Comparison of ENCODE assay signal across 9 mouse cellular contexts in the genomic region with DNA sequence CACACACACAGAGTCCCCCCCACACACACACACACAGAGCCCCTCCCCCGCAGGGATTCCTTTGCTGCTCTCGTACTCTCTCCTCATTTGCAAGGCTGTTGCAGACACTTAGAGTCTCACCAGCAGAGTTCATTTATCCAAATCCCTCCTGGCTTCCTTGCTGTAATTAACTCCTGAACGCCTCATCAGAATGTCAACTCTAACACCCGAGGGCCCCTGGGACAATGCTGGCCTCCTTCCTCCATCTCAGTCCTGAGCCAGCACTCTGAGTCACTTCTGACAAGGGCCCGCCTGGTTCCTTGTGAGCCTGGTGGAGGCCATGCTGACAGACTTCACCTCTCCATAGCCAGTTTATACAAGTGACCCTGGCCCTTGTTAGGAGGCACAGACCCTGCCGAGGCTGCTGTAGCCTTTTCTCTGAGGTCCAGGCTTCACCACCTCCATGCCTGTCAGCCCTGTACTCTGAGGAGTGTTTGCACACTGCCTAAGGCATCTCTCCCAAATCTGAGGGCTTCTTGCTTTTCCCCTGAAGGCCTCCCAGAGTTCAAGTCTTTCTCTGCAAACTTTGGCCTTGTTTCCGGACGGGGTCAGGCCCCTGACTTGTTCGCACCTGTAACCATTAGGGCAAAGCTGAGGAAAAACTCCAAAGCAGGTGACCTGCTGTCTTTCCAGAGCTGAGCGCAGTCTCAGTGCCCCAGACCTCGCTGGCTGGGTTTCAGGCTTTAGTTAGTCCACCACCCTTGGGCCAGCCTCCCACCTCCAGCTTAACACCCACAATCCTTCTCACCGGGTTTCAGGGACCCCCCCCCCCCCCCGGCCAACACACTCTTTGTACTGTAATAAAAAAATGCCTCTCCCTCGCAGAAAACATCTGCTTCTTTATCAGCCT. TPM values are rescaled to one million over a fixed set of nuclear protein-coding genes. Genes with fewer than 3 reads are reported as not detected.
DNase-seq lines count a peak whose midpoint lies in the region; ATAC-seq and TF ChIP-seq lines count a peak whose summit lies in the region.
"Had no signal": no experiment of that assay in that cellular context is flagged by ENCODE, and none has a peak within 500 bp of the region (broad histone marks: within the 10 kb centered on the region; RNA-seq: fewer than 3 reads in every experiment).

No protein-coding gene starts in this region.

- H3K36me3 ChIP-seq in forebrain, postnatal 0 days (ENCODE audit: insufficient read depth): 0 out of 2 replicates have a peak, but pooled peaks cover 6% of the 10 kb centered on the region
- no peaks in the 10 kb centered on the region for H3K36me3 ChIP-seq in liver, embryonic 12.5 days

- ATAC-seq in CD4-positive, CD25-positive, alpha-beta regulatory T cell, adult 4 months: no peak
- ATAC-seq in forebrain, postnatal 0 days: peak; percentile 80
- ATAC-seq in hematopoietic stem cell, adult 5-6 weeks (replicated peaks in 1 of 2; ENCODE audit: insufficient read depth in 1 of 2, low FRiP score in 2 of 2, low TSS enrichment in 1 of 2, low read depth in 1 of 2, poor library complexity in 2 of 2, severe bottlenecking in 2 of 2): peak; percentile 36 to 50; a peak in 3 of 4 replicates
- 0 out of 2 replicates have a peak, but pooled peaks have one; percentile 42 for ATAC-seq in liver, embryonic 12.5 days

- WGBS in forebrain, postnatal 0 days: 32% methylated on average over 14 of the region's 14 CpGs
- WGBS in liver, embryonic 12.5 days (ENCODE audit: insufficient replicate concordance): 43% methylated on average over 14 of the region's 14 CpGs

- no peaks in the 10 kb centered on the region for H3K27me3 ChIP-seq in forebrain, postnatal 0 days (ENCODE audit: insufficient read depth, low read length)
- no peaks in the 10 kb centered on the region for H3K27me3 ChIP-seq in liver, embryonic 12.5 days (replicated peaks)

- no peak overlapping the region for H3K9ac ChIP-seq in forebrain, postnatal 0 days
- H3K9ac ChIP-seq in liver, embryonic 12.5 days: no peak overlapping the region

- peak; percentile 8 for DNase-seq in CD4-positive, CD25-positive, alpha-beta regulatory T cell, adult 2 months (ENCODE audit: low read depth, low spot score)
- peak; percentile 52 to 74 for DNase-seq in cerebellum, adult 18-20 months
- peak; percentile 31 for DNase-seq in forebrain, postnatal 0 days
- peak; percentile 65 for DNase-seq in ovary, postnatal 14 days (ENCODE audit: low spot score)
- no peak for DNase-seq in left cerebral cortex, adult 9 months (ENCODE audit: low spot score in 2 of 2)

- no peaks in the 10 kb centered on the region for H3K9me3 ChIP-seq in forebrain, postnatal 0 days (ENCODE audit: low read length)
- H3K9me3 ChIP-seq in liver, embryonic 12.5 days (replicated peaks): no peaks in the 10 kb centered on the region
- H3K9me3 ChIP-seq: megakaryocyte, embryonic 14.5 days had no signal

- no peaks in the 10 kb centered on the region for H3K4me1 ChIP-seq in forebrain, postnatal 0 days (ENCODE audit: insufficient read depth)
- peaks cover 6% of the 10 kb centered on the region; the same call in 1 of the 2 replicates for H3K4me1 ChIP-seq in liver, embryonic 12.5 days

- H3K27ac ChIP-seq in forebrain, postnatal 0 days (ENCODE audit: low read depth, low read length): 0 out of 2 replicates have a peak overlapping the region, but pooled peaks have one; percentile 21
- no peak overlapping the region for H3K27ac ChIP-seq in liver, embryonic 12.5 days

- H3K4me2 ChIP-seq in forebrain, postnatal 0 days (ENCODE audit: low read depth): no peak overlapping the region
- no peak overlapping the region for H3K4me2 ChIP-seq in liver, embryonic 12.5 days

- no peak for TF ChIP-seq CTCF in forebrain, postnatal 0 days (IDR thresholded peaks at IDR 0.05; ENCODE audit: low read depth)

- no peak overlapping the region for H3K4me3 ChIP-seq in forebrain, postnatal 0 days (ENCODE audit: low read depth, low read length)
- no peak overlapping the region for H3K4me3 ChIP-seq in liver, embryonic 12.5 days
- H3K4me3 ChIP-seq: megakaryocyte, embryonic 14.5 days had no signal

RNA-seq across cellular contexts. Expression of gene Ptrhd1, which starts 45.4 kb away (rescaled TPM):
- 1 to 10 TPM; 4.1 to 4.5 TPM for polyA plus RNA-seq in CD4-positive, CD25-positive, alpha-beta regulatory T cell, adult 4 months (2017; shearing (Covaris generic))
- total RNA-seq in forebrain, postnatal 0 days (2014; rRNA removed): 5.6 and 8.4 TPM in 2 replicates
- polyA plus RNA-seq in forebrain, postnatal 0 days (2015; fragmentation: Nextera tagmentation; extraction: Ambion mirVana): 9.0 TPM in 2 replicates
- total RNA-seq in hematopoietic stem cell, adult 5-6 weeks (2017): 3.4 and 5.1 TPM in 2 replicates
- polyA plus RNA-seq in liver, embryonic 12.5 days (2016; fragmentation: Nextera tagmentation; extraction: Ambion mirVana): 3.5 and 4.0 TPM in 2 replicates

RNA-seq across cellular contexts. Expression of gene Cenpo, which starts 45.7 kb away (rescaled TPM):
- 10 to 100 TPM; 22.5 to 36.8 TPM for polyA plus RNA-seq in CD4-positive, CD25-positive, alpha-beta regulatory T cell, adult 4 months (2017; shearing (Covaris generic))
- total RNA-seq in forebrain, postnatal 0 days (2014; rRNA removed): 5.2 and 6.7 TPM in 2 replicates
- 4.2 and 4.9 TPM in 2 replicates for polyA plus RNA-seq in forebrain, postnatal 0 days (2015; fragmentation: Nextera tagmentation; extraction: Ambion mirVana)
- total RNA-seq in hematopoietic stem cell, adult 5-6 weeks (2017): 36.5 and 38.2 TPM in 2 replicates
- 13.9 and 17.1 TPM in 2 replicates for polyA plus RNA-seq in liver, embryonic 12.5 days (2016; fragmentation: Nextera tagmentation; extraction: Ambion mirVana)

RNA-seq across cellular contexts. Expression of gene Adcy3, which starts 55.5 kb away (rescaled TPM):
- polyA plus RNA-seq in CD4-positive, CD25-positive, alpha-beta regulatory T cell, adult 4 months (2017; shearing (Covaris generic)): 1 to 10 TPM; 3.8 to 5.3 TPM
- 25.7 and 29.7 TPM in 2 replicates for total RNA-seq in forebrain, postnatal 0 days (2014; rRNA removed)
- 6.9 and 10.2 TPM in 2 replicates for polyA plus RNA-seq in forebrain, postnatal 0 days (2015; fragmentation: Nextera tagmentation; extraction: Ambion mirVana)
- total RNA-seq in hematopoietic stem cell, adult 5-6 weeks (2017): 1.8 and 4.9 TPM in 2 replicates
- polyA plus RNA-seq in liver, embryonic 12.5 days (2016; fragmentation: Nextera tagmentation; extraction: Ambion mirVana): 2.0 and 2.1 TPM in 2 replicates

Comparison
In these comparisons a context has a peak if more than half of its experiments do, and no peak if none do; other contexts are left out.
1. DNase-seq: peak in CD4-positive, CD25-positive, alpha-beta regulatory T cell, adult 2 months (single experiment), cerebellum, adult 18-20 months (2 of 2), forebrain, postnatal 0 days (single experiment) and ovary, postnatal 14 days (single experiment); none in left cerebral cortex, adult 9 months (0 of 2).